8 mouse cellular contexts compared by ENCODE assay signal in the genomic region with DNA sequence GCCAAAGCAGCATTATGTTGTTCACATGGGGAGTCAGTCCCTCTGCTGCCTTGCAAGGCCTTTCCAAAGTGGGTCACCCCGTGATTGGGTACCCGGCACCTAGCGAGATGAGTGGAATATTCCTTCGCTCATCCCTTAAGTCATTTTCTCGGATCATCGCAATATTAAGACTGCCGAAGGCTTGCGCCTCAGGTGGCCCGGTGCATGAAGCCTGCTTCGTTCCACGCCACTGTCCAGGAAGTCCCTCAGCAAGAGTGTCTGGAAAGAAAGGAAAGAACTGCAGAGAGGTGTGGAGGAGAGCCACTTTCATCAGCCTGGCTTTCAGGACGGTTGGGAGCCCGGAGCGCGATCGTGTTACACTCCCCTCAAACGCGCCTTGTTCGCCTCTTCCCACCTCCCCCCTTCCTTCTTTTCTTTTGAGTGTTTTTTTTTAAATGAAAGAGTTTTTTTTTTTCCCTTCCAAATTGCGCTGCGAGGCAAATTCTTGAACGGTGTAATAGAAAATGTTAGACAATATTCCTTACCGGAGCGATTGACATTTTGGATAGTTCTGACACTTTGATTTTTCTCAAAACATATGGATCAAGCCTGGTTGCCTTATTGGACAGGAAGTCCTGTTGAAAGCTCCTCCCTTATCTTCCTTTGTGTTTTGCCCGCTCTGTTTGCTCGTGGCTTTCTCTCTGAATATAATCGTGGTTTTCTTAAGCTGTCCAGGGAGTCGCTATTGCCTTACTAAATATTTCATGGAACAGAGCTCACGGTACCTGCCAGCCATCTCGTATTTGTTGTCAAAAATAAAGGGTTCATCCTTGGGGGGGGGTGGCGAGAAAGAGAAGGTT.
DNase-seq lines count a peak whose midpoint lies in the region; ATAC-seq lines count a peak whose summit lies in the region.

No protein-coding gene starts in this region.

- 0 out of 2 replicates have a peak overlapping the region, but pooled peaks have one; percentile 3 for H3K27ac ChIP-seq in embryonic facial prominence, embryonic 15.5 days (replicated peaks)
- no peak overlapping the region for H3K27ac ChIP-seq in intestine, embryonic 16.5 days (ENCODE audit: low read length)
- no peak overlapping the region for H3K27ac ChIP-seq in neural tube, embryonic 11.5 days (ENCODE audit: low read depth, low read length)

- H3K9ac ChIP-seq in embryonic facial prominence, embryonic 15.5 days, result no peak overlapping the region
- H3K9ac ChIP-seq in intestine, embryonic 16.5 days (ENCODE audit: low read depth, low read length), result peak overlapping the region; percentile 32; the same call in 1 of the 2 replicates
- H3K9ac ChIP-seq in neural tube, embryonic 11.5 days (ENCODE audit: low read length), result peak overlapping the region; percentile 54

- H3K9me3 ChIP-seq in embryonic facial prominence, embryonic 15.5 days (replicated peaks), result no peaks in the 10 kb centered on the region
- no peaks in the 10 kb centered on the region for H3K9me3 ChIP-seq in intestine, embryonic 16.5 days (ENCODE audit: control insufficient read depth, low read length)
- H3K9me3 ChIP-seq in neural tube, embryonic 11.5 days (ENCODE audit: control insufficient read depth, low read length), result no peaks in the 10 kb centered on the region

- H3K4me3 ChIP-seq in embryonic facial prominence, embryonic 15.5 days (replicated peaks), result peak overlapping the region; percentile 36
- H3K4me3 ChIP-seq in intestine, embryonic 16.5 days (ENCODE audit: low read length), result peak overlapping the region; percentile 36
- H3K4me3 ChIP-seq in neural tube, embryonic 11.5 days (ENCODE audit: low read depth, low read length), result peak overlapping the region; percentile 10; the same call in 1 of the 2 replicates

- no peak for ATAC-seq in embryonic facial prominence, embryonic 15.5 days (ENCODE audit: insufficient number of reproducible peaks, low FRiP score, low TSS enrichment, low read depth)
- peak; percentile 33; the same call in 1 of the 2 replicates for ATAC-seq in intestine, embryonic 16.5 days
- no peak for ATAC-seq in neural tube, embryonic 11.5 days (ENCODE audit: insufficient read depth, low FRiP score, low TSS enrichment)

- peaks cover 23% of the 10 kb centered on the region for H3K4me1 ChIP-seq in embryonic facial prominence, embryonic 15.5 days
- H3K4me1 ChIP-seq in intestine, embryonic 16.5 days (ENCODE audit: control insufficient read depth, insufficient read depth, low read length), result peaks cover 5% of the 10 kb centered on the region; the same call in 1 of the 2 replicates
- peaks cover 17% of the 10 kb centered on the region for H3K4me1 ChIP-seq in neural tube, embryonic 11.5 days (ENCODE audit: control insufficient read depth, insufficient read depth, low read length)

- WGBS in embryonic facial prominence, embryonic 15.5 days, result 4% methylated on average over 31 of the region's 31 CpGs
- WGBS in intestine, embryonic 16.5 days, result 6% methylated on average over 31 of the region's 31 CpGs
- 5% methylated on average over 31 of the region's 31 CpGs for WGBS in neural tube, embryonic 11.5 days

- peak overlapping the region; percentile 56 for H3K4me2 ChIP-seq in embryonic facial prominence, embryonic 15.5 days (replicated peaks)
- peak overlapping the region; percentile 64 for H3K4me2 ChIP-seq in intestine, embryonic 16.5 days (ENCODE audit: low read depth, low read length)
- peak overlapping the region; percentile 37 for H3K4me2 ChIP-seq in neural tube, embryonic 11.5 days (ENCODE audit: low read depth)

- peaks cover 11% of the 10 kb centered on the region for H3K27me3 ChIP-seq in embryonic facial prominence, embryonic 15.5 days
- peaks cover 10% of the 10 kb centered on the region for H3K27me3 ChIP-seq in intestine, embryonic 16.5 days (replicated peaks; ENCODE audit: control insufficient read depth, insufficient read depth, low read length)
- peaks cover 4% of the 10 kb centered on the region; the same call in 1 of the 2 replicates for H3K27me3 ChIP-seq in neural tube, embryonic 11.5 days (ENCODE audit: control insufficient read depth, insufficient read depth, low read length)

- H3K36me3 ChIP-seq in embryonic facial prominence, embryonic 15.5 days, result no peaks in the 10 kb centered on the region
- H3K36me3 ChIP-seq in intestine, embryonic 16.5 days (ENCODE audit: control insufficient read depth, insufficient read depth, low read length), result no peaks in the 10 kb centered on the region
- H3K36me3 ChIP-seq in neural tube, embryonic 11.5 days (ENCODE audit: control insufficient read depth, insufficient read depth, low read length), result no peaks in the 10 kb centered on the region

- DNase-seq in ovary, postnatal 36 days (ENCODE audit: low spot score), result peak; percentile 24
- no peak for DNase-seq in ovary, postnatal 14 days (ENCODE audit: low spot score)
- DNase-seq in neural tube, embryonic 11.5 days (ENCODE audit: low spot score), result peak; percentile 63
- DNase-seq in adrenal gland, postnatal 4 days (ENCODE audit: low spot score in 2 of 2), result no peak
- DNase-seq in thymus, postnatal 0 days (ENCODE audit: low spot score), result no peak
- DNase-seq in lung, postnatal 10 days, result no peak

Comparison
In these comparisons a context has a peak if more than half of its experiments do, and no peak if none do; other contexts are left out.
1. DNase-seq: peak in ovary, postnatal 36 days (single experiment) and neural tube, embryonic 11.5 days (single experiment); none in ovary, postnatal 14 days (single experiment), adrenal gland, postnatal 4 days (0 of 2), thymus, postnatal 0 days (single experiment) and lung, postnatal 10 days (single experiment).
2. Peak in every context shown above with its lines, with median percentiles within 50 percentile points of each other: H3K4me2 ChIP-seq and H3K4me3 ChIP-seq.